Mouse (Mus musculus): Measurements from ENCODE around the gene Casp12.

Gene Casp12

DNA sequence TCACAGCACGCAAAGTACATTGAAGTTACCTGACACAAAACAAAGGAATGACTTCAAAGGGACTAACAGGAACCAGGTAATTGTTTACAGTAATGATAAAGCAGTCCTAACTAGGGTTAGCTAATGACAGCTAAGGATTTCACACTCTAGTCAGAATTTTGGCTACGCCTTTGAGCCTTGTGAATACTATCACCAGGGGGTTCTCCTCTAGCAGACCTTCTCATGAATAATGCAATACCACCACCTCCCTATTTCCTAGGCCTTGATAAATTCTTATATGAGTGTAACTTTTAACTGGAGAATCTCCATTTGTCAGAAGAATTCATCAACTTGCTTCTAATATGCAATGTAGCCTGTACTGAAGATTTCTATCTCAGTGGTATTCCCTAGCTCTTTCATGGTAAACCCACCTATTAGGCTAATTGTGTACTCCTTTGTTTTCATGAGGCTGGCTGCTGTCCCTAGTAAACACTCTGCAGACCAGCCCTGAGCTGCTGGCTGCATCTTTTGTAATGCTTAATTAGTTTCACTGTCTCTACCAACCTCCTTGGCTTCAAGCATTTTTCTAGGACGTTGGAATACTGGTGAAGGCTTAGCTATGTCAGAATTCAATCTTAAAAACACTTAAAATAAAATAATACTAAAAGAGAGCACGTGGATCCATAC lies 67.3 kb downstream of the Casp12 start:
- in situ Hi-C loops (cut with MboI; ENCODE audit: low pct_unique_long_range_greater_than_20kb in 1 of 2, low sequenced_read_pairs in 2 of 2, unreplicated experiment in 1 of 2), result no loop called here

- in situ Hi-C loops (cut with MboI; ENCODE audit: low pct_unique_long_range_greater_than_20kb in 1 of 2, low sequenced_read_pairs in 2 of 2, unreplicated experiment in 1 of 2), result no loop called here
Measured at GRCm38 (mm10) chr9:5417871-5418270, 72.6 kb downstream of the Casp12 start.

All from mouse embryonic stem cell (cell line).